Mouse (Mus musculus) layer of hippocampus, adult 18-20 months (tissue): ENCODE results near the gene Atxn1l. TPM values are rescaled to one million over a fixed set of nuclear protein-coding genes. Genes with fewer than 3 reads are reported as not detected.
"Not testable (repeated sequence)": the region's sequence is repeated elsewhere in the genome, so short reads cannot be mapped to it uniquely, and the experiment has no call there.

Experiments
- DNase-seq, 2 experiments: peaks; one replicate each; pipeline ENCODE4 v3.0.0; 2022; ENCODE audit warnings: low spot score in 2 of 2
- long read RNA-seq: library from polyadenylated mRNA; stranded (forward); transcript quantifications from one replicate; pipeline ENCODE4 v2.0.0, GENCODE M21; 2021
- total RNA-seq, 2 experiments: library from RNA; stranded (reverse); gene quantifications; 2 replicates each; pipeline ENCODE4 v1.2.3; 2021

Gene Atxn1l
- 10 to 100 TPM; 40.9 to 42.1 TPM for total RNA-seq
- long read RNA-seq, full-length matches to known transcripts, result 4 of 24 reads
- long read RNA-seq, partial matches to known transcripts, result 0 of 24 reads
- long read RNA-seq, other reads (novel, unspliced or antisense), result 20 of 24 reads

- peak; percentile 77 to 87 for DNase-seq
Observed at GRCm38 (mm10) chr8:109737237-109738048, at the start of gene Atxn1l. Atxn1l (minus strand) TSS chr8:109737739.

DNA sequence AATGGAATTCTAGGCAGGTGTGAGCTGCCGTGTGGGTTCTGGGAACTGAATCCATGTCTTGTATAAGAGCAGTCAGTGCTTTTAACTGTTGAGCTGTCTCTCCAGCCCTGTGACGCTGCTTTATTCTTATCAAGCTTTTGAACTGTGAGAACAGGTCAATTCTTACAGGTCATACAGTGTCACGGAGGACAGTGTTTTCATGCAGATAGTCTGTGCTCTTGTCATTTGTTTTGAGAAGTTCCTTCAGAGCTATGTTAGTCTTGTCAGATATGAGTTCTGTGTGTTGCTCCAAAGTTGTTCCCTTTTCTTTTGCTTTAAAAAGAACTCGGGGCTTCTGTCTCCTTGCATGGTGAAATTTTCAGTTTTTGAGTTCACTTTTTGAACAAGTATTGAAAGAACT, 43.0 kb upstream of the Atxn1l start:
- no peak for DNase-seq

GRCm38 (mm10) chr8:109779431-109780228, 42.1 kb upstream of the Atxn1l start:
- no peak for DNase-seq

- DNase-seq, result peak in 1 of 2 experiments; percentile 10
Observed at GRCm38 (mm10) chr8:109778993-109779421, 41.5 kb upstream of the Atxn1l start.

- peak; percentile 96 to 97 for DNase-seq
Observed at GRCm38 (mm10) chr8:109778280-109778977, 40.9 kb upstream of the Atxn1l start, which contains the start of gene Ap1g1. Ap1g1 (plus strand) TSS chr8:109778554.

DNA sequence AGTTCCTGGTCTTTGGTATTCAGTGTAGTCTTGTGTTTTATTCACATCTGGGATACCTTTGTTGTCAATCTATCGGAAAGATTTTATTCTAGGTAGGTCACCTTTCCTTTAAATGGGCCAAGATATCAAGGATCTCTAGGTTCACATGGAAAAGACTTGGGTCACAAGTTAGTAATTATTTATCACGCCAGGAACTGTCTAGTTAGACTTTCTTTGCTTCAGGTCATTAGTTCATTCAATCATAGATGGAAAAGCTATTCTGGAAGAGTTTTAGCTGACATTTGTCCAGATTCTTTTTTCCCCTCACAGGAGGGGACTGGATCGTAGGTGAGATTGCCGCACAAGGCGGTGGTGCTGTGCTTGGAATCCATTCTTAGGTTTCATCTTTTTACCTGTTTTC, 40.3 kb upstream of the Atxn1l start:
- no peak for DNase-seq

- DNase-seq, result no peak
Observed at GRCm38 (mm10) chr8:109773154-109773553, 35.6 kb upstream of the Atxn1l start.

- DNase-seq, result no peak
Observed at GRCm38 (mm10) chr8:109766081-109766480, 28.5 kb upstream of the Atxn1l start.

GRCm38 (mm10) chr8:109764031-109764430, 26.5 kb upstream of the Atxn1l start:
- no peak for DNase-seq

- no peak for DNase-seq
Observed at GRCm38 (mm10) chr8:109760221-109760620, 22.7 kb upstream of the Atxn1l start.

- no peak for DNase-seq
Observed at GRCm38 (mm10) chr8:109759426-109759825, 21.9 kb upstream of the Atxn1l start.

DNA sequence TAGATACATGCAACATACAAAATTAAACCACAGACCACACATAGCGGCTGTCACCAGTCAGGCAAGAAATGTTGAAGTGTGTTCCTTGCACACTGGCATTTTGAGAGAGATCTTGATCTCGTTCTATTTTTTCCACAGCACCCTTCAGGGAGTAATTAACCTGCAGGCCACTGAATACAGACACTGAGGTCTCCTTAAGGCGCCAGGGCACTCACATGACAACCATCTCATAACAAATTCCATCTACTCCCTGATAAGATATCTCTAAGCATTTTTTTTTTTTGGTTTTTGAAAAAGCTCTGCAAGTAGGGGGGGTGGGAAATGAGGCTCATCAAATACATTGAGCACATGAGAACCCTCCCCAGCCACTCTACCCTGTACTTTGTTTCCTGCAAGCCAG, 19.3 kb upstream of the Atxn1l start:
- no peak for DNase-seq

- not testable (repeated sequence) for DNase-seq
Observed at GRCm38 (mm10) chr8:109755554-109755953, 18.0 kb upstream of the Atxn1l start.

DNA sequence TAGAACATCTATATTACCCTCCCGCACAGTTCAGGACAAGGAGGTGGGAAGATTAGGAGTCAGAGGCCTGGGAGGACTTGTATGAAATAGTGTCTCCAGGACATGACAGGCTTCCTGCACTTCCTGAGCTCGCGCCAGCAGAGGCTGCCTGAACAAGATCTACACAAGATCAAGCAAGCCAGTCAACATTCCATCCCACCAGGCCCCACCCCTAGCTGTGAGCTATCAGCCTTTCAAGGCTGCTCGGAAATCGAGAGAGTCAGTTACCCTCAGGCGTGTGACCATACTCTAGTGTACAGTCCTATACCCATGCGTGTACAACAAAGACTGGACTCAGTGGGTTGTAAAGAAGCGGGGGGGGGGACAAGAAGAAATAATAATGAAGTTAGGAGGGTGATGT, 17.2 kb upstream of the Atxn1l start:
- DNase-seq, result no peak

DNA sequence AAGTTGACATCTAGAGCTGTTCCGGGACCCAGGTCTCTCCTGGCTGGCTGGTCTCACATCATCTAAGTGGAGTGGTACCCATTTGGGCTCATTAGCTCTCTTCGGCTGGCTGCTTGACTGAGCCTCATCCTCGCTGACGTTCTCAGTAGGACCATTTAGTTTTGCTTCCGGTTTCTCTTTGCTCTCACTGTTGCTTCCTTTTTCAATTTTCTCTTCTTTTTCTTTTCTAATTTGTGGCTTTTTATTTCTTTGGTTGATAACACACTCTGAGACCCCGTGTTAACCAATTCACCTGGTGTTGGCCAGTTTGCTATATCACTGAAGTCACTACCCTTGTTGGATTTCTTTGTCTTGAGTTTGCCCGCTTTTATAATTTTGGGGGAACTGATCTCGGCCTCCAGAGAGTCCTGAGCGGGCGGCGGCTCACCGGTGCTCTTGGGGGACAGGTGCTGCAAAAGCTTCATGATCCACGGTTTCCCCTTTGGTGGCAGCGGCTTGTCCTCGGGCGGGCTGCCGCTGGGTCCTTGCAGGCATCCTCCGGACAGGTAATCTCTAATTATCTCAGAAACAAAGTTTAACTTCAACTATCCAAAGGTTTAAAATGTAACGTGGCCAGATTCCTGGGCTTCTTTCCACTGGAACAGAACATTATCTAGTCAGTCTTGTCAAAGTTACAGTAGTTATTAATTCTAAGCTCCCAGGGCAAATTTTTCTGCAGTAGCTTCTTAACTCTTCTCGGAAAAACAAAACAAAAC, 14.4 kb upstream of the Atxn1l start:
- DNase-seq, result no peak

- no peak for DNase-seq
Observed at GRCm38 (mm10) chr8:109750699-109751098, 13.2 kb upstream of the Atxn1l start.

GRCm38 (mm10) chr8:109750274-109750673, 12.7 kb upstream of the Atxn1l start:
- DNase-seq, result no peak

- no peak for DNase-seq
Observed at GRCm38 (mm10) chr8:109747468-109748199, 10.1 kb upstream of the Atxn1l start.

GRCm38 (mm10) chr8:109738049-109738380, 476 bp upstream of the Atxn1l start:
- no peak for DNase-seq

DNA sequence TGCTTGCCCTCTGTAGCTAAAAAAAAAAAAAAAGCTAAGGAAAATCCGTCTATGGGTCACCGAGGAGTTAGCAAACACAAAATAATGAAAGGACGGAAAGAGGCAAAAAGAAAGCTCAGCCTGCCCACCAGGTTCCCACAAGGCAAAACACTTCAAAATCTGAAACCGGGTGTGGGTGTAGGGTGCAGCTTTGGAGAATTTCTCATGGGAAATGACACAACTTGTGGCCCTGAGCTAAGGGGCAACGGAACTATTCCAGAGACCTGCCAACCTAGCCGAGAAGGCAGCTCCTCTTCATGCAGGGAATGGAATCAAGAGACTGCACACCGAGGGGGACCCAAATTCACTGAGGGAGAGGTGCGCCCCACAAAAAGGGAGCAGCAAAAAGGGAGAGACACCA, 720 bp downstream of the Atxn1l start:
- no peak for DNase-seq
